Mouse (Mus musculus): Measurements from ENCODE around the gene Stradb.
"Not testable (repeated sequence)": the region's sequence is repeated elsewhere in the genome, so short reads cannot be mapped to it uniquely, and the experiment has no call there.

Gene Stradb

DNA sequence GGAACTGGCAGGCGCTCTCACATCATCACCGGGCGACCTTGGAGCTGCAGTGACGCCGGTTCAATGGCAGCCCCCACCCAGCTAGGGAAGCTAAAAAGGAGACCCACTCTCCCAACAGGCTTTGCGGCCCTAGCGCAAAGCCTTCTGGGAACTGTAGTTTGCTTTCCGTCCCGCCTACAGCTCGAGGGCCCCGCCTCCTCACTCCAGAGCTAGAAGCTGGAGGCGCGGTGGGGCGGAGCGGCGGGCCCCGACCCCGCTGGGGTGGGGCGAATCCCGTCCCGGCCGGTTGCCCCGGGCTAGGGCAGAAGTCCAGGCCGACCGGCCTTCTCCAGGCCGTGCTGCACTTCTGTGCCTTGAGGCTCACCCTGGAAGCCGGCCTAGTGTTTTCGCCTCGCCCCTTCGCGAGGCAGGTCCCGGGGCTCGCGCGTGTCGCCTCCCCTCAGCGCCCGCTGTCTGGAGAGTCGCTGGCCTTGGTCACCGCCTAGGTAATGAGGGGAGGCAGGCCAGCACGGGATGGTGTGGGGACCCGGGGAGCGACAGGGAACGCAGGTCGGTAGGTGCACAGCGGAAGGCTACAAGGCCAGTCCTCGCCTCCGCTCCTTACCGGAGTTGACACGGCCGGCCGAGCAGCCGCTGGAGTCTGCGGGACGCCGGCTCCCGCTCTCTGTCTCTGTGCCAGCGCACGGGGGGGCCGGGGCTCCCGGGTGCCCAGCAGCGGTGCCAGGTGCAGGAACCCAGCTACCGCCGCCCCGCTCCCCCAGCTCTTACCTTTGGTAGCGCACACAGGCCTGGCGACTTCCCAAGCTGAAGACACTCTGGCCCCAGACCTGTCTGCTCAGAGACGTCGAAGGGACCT, at the start of gene Stradb, which contains the start of gene Trak2:
Gene Stradb, plus strand, starts transcription at position 157 of the 856 bp plus-strand sequence.
Gene Trak2, minus strand, starts transcription at position 65 of the 856 bp plus-strand sequence.
- DNase-seq = peak; percentile 96 to 97

DNA sequence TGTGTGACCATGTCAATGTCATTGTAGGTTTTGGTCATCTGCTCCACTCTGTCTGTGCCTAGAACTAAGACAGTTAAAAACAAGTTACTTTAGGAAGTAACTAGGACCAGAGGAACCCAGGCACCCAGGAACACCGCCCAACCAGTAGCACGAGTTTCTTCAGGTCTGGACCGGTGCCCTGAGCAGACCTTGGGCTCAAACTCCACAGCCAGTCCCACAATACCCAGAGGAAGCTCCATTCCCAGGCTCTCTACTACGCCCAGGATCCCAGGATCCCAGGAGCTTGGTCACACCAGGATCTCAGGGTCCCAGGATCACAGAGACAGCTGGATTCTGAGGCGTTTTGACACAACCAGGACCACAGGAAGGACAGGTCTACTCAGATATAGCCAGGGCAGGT, 46.7 kb upstream of the Stradb start:
- no peak for DNase-seq

DNA sequence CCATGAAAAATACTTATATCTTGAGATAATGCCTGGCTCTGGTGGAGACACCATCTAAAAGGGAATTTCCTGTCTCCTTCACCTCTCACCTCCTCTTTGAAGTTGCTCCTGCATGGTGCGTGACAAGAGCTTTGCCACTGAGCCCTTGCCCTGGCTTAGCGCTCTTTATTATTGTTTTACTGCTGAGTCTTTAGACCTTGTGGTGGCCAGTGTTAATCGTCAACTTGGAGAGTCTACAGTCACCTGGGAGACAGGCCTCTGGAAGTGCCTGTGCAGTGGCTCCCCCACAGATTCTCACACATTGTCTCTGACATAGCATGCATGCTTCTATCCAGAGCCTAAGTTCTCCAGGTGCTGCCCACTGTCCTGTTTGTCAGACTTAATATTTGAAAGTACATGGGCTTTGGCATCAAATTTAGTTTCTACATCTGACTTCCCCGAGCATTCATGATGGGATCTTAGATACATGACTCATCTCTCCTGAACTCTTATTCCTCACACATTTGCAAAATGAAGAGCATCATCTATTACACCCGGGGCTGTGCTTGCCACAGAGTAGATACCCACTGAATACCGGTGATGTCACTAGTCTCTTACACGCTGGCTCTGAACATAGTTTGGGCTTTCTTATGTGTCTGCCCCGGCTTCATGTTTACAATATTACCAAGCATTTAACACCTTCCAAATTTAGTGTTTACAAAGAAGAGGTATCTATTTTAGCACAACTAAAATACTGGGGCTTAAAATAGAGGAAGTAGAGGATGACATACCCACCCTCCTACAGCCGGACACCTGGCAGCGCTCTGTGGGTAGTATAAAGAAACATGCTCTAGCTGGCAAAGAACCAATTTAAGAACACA, 36.3 kb upstream of the Stradb start:
- DNase-seq = no peak

DNA sequence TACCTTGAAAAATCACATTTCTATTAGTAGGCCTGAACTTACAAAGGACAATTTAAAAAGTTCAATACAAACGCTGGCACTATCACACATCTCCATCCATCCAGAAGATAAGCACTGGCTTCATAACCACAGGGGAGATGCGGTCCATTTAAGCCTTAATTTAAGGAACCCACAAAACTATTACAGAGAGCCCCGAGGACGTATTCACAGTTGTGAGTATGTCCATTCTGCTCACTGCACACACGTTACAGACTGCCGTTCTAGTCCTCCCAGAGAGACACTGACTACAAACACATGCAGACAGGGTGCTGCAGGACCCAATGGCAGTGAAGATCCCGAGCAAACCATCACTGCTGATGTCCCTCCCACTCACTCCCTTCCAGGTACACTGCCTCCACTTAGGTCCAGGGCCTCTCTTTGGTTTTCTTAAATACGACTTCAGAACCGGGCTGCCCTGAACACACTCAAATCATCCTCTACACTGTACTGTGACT, 35.7 kb upstream of the Stradb start:
- no peak for DNase-seq

DNA sequence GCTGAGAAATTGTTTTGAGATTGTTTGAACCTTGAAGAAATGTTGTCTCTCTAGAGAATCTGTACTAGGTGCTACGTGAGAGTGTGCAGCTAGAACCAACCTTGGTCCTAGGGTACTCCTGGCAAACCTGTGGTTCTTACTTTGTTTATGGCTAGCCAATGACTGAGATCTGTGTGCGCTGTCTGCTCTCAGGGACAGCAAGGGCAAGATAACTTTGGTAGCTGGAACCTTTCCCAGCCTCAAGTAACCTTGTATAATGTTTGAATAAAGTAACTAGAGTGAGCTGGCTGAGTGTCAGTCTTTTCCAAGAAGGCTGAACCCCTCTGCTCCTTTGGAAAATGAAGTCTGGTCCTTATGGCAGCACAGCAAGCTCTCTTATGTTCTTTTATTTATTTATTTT, 27.8 kb upstream of the Stradb start:
- no peak for DNase-seq

DNA sequence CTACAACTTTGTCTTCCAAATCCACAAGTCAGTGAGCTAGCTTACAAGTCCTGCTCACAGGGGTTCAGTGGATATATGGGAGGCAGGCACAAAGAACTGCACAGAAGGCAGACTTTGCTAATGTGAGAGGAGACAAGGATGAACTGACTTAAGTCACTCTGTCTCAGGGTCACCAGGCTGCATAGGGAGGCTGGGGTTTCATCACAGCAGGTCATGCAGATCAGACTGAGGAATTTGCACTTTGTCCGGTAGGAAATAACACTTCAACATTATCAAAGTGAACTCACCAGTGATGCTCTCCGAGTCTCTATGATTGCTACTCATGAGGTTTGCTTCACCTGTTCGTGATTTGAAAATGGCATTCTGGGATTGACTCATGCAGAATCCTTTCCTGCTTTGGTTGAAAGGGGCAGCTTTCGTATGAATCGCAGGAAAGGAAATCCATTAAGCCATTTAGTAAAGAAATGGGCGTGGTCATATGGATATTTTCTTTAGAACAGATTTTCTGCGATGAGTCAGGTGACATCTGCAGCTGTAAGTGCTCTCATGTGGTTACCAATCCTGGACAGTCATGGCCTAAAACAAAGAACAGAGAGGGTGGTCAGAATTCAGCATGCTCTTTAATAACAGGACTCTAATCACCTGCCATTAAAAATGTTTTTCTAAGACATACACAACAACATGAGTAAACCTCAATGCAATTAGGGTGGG, 27.2 kb upstream of the Stradb start:
- no peak for DNase-seq

DNA sequence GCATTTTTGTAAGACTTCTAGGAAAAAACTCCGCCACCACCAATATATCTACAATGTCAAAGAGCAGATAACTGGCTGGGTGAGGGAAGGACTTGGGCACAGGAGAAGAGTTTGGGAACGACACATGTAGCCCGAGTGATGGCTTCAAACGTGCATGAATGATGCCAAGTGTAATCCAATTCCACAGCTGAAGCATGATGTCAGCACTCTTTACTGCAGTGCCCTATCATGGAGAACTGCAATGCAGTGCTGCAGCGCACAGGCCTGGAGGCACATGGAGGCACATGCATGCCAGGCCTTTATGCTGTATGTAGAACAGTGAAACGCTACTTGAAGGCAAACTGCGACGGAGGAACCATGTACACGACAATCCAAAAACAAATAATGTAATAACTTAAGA, 26.6 kb upstream of the Stradb start:
- DNase-seq = no peak

DNA sequence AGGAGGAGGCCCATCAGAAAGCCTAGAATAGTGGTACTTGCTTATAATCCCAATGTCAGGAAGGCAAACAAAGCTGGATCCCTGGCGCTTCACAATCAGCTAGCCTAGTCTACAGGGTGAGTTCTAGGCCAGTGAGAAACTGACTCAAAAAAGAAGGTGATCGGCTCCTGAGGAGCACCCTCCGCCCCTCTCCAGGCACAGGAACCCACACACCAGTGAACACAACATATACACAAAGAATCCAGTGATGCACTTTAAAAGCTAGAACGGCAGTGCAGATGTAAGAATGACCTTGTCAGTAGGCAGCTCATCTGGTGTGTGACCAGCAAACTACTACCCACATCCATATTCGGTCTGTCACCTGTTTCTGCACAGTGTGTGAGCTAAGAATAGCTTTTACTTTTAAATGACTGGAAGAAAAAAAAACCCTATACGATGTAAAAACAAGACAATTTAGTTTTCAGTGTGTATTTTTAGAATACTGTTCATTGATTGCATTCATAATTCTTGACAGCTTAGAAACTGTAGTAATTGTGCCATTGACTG, 23.7 kb upstream of the Stradb start:
- no peak for DNase-seq

DNA sequence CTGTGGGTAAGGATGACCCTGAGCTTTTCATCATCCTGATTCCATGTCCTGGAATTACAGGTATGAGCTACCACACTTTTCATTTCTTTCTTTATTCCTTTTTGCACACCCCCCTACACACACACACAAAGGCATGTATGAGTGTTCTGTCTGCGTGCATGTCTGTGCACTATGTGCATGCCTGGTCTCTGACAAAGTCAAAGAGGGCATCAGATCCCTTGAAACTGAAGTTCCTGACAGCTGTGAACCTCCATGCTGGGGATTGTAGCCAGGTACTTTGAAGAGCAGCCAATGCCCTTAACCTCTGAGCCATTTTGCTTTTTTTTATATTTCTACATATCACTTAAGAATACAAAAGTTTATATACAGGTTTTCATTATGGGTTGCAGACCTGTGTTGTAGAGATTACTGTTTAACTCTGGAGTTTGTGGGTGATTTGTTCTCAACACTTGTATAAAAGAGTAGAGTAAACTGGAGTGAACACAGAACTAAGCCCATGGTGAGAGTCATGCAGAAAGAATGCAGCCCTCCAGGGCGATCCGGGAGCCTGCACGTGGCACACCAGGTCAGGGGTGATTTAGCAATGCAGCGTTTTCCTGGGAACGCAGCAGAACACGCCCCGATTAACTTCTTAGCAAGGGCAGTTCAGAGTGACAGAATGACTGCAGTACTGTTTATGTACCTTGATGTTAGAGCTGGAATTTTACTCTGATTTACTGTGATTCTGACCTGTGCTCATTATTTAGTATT, 22.2 kb upstream of the Stradb start:
- no peak for DNase-seq

DNA sequence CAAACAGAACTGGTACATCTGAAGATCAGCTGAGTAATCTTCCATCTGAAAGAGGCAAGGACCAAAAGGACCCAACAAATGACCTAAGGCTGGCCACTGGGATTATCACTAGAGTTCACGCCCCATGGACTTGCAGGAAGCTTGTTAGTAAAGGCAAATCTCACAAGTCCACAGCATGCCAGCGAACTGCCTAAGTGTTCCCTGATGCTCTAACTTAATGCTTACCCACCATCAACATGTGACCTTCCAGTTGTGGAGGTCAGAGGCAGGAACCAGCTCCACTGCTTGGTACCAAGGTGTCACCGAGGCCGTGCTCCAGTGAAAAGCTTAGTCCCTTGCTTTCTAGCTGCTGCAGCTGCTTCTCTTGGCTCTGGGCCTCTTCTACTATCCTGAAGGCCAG, 21.5 kb upstream of the Stradb start:
- no peak for DNase-seq

DNA sequence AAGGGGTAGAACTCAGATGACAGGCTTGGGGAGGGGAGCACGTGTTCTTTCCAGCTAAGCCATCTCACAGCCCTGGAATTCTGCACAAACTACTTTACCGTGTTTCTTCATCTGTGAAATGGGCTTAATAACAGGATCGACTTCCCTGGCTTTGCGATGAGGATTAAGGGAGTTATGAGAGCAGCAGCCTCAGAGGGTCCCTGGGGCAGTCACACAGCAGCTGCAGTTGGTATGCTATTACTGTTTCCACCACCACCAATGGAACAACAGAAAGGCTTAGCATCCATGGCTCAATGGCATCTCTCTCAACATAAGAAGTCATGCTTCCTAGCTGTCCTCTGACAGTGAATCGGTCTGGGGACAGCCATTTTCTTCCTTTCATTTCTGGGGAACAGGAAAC, 20.8 kb upstream of the Stradb start:
- DNase-seq = no peak

DNA sequence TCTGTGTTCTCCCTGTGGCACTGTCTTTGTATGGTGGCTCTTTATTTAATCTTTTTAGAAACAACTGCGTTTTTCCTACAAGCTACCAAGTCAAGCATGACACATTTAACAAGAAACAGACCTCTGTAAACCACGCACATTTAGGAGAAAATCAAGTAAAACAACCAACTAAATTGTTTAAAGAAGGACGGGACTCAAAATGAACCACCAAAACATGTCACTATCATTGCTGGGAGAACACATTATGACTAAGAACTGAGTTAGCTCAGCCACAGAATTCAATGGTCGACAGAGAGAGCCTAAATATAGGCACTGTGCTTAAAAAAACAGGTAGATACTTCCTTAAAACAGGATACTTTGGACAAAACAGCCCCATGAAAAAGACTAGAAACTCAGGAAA, 20.3 kb upstream of the Stradb start:
- DNase-seq = no peak

DNA sequence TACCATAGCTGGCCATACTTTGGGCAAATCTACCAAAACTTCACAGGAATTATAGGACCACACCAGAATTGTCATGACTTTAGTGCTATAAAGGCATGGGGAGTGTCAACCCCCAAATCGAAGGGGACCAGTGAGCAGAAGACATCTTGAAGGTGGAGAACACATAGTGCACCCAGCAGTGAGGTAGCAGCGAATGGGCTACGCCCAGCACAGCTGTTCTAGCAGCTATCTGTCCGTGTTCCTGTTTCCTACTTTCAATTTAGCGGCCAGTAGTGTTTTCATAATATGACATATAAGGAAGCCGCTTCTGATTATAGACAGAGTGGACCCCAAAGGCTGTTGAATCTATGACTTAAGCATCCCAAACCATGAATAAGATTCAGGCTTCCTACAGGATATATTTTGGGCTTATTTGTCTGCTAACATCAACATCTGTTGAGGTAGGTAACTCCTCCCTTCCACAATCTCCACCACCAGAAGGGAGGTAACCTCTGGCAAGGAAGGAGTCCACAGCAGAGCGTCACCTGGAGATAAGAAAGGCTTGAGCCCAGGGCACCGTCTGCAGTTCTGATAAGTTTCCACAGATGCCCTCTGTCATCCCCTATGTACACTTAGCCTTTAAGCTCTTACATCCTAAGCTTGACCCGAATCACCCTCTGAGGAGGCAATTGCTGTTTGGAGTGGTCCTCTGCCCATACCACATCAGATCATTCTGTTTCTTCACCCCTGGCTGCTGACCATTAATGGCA, 19.5 kb upstream of the Stradb start:
- DNase-seq = no peak

DNA sequence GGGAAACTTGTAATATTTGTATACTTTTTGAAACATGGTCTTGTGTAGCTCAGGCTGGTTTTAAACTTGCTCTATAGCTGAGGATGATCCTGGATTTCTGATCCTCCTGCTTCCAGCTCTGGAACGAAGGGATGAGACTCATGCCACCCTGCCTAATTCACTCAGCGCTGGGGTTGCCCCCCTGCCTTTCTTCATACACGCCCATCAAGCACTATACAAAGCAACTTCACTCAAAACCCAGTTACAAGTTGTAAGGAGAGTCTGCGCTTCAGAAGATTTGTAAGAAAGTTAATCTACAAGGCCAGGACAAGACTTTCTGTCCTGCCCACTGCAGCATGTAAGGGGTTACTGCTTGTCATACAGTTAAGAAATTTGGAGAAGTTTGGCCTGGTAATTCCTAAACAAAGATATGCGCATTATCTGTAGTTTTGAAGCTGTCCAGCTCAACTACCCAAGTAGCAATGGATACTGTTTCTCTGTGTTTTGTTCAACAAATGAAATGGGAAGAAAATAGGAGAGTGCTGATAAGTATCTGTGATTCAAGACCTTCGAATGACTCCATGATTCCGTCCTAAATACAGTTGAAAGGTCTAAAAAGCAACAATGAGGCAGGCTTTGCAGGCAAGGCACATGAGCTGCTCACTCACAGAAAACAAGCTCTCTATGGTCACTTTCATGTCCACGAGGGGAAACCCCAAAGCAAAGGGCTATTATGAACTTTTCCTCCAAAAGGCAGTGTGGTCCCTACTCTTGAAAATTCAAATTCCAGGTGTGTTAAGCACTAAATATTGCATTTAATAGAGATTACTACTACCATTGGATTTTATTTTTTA, 18.5 kb upstream of the Stradb start:
- DNase-seq = no peak

DNA sequence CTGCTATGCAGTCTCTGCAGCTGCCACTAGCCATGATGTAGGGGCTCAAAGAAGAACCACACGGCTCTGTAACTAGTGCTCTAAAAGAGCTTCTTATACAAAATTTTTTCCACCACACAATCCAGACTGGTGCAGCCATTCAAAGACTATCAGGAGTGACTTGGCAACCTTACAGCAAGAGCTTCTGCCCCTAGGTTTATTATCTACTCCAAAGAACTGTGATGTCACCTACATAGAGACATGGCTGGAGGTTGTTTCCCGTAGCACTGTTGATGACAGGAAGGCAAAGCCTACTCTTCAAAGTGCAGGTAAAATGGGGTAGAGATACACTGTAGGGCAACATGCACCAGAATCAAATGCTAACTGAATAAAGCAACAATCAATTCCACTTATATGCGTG, 17.6 kb upstream of the Stradb start:
- no peak for DNase-seq

DNA sequence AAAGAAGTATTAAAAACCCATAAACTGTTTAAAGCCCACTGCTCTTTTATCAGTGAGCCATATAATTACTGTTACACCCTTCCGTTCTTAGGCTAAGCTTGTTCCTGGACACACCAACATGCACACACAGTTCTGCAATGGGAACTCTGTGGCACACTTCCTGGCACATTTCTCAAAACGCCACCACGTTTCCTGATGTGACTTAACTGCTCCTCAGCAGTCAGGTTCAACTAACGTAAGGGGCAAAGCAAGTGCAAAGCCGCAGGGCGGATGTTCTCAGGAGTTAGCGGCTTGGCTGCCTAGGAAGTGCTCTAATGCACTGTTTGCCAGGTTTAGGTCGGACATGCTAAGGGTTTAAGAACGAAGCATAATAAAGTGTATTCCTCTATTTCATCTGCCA, 17.1 kb upstream of the Stradb start:
- peak; percentile 56 to 72 for DNase-seq

DNA sequence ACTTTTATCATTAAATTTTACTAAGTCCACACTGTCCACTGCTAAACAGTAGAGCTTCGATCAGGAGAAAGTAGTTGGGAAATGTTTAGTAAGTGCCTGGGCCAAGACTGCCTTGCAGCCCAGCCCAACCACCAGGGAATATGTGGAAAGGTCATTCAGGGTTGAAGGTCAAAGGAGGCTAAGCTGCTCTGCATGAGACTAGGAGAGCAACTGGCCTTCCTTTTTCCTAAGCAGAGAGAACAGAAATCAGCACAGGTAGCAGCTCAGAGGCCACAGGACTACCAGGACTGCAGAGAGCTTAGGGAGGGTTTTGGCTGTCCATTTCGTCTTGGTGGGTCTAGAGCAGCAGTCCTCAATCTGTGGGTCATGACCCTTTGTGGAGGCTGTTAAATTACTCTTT, 15.4 kb upstream of the Stradb start:
- DNase-seq = no peak

DNA sequence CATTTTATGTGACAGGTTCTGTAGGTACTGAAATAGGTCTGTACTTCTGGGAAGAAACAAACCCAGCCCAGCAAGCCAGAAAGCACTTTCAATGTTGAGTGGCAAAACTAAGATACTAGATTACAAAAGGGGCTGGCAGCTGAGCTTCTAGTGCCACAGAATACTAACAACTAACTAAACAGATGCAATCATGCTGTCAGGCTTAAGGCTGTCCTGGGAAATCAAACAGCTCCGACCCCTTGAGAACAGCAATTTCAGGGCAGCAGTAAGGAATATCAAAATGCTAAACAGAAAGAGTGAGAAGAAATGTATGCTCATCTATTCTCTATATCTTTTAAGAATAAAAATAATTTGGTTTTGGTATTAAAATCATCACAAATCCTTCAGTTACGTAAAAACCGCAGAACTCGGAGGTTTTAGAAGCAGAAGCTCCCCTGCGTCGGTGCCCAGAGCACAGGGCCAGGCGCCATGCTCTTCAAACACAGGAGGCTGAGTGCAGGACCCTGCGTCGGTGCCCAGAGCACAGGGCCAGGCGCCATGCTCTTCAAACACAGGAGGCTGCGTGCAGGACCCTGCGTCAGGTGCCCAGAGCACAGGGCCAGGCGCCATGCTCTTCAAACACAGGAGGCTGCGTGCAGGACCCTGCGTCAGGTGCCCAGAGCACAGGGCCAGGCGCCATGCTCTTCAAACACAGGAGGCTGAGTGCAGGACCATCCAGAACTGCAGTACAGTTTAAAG, 14.4 kb upstream of the Stradb start:
- not testable (repeated sequence) for DNase-seq

DNA sequence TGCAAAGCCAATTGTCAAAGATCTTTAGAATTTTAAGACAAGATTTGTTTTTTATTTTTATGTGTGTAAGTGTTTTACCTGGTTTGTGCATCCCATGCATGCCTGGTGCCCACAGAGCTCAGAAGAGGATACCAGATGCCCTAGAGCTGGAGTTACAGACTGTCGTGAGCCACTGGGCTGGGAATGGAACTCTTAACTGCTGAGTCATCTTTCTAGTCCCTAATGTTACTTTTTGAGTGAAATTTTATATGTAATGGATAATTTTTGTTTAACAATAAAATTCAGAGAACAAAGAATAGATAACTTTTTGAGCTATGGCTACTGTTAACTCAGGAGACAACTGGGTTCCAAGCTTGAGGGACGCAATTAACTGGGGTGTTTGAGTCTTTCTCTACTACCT, 13.6 kb upstream of the Stradb start:
- DNase-seq = no peak

All from thymus, adult 18-20 months (tissue).